Mouse (Mus musculus): ENCODE measurements at regions not wholly inside any gene's neighbourhood (a gene's known extent, or its start where the extent isn't known, plus 50 kb on each side); places are given as distances from the start of the nearest gene placed in this dataset.

GRCm38 (mm10) chrX:99415701-99416100 lies 55.4 kb downstream of the Pja1 start:
- no peak for ATAC-seq (replicated peaks; ENCODE audit: insufficient number of reproducible peaks, low FRiP score, low TSS enrichment, poor library complexity, severe bottlenecking)

GRCm38 (mm10) chrX:99410942-99411341 lies 60.1 kb downstream of the Pja1 start:
- ATAC-seq (replicated peaks; ENCODE audit: insufficient number of reproducible peaks, low FRiP score, low TSS enrichment, poor library complexity, severe bottlenecking), result no peak

GRCm38 (mm10) chrX:99409858-99410257 lies 61.2 kb downstream of the Pja1 start:
- ATAC-seq (replicated peaks; ENCODE audit: insufficient number of reproducible peaks, low FRiP score, low TSS enrichment, poor library complexity, severe bottlenecking), result no peak

GRCm38 (mm10) chrX:99409331-99409730 lies 61.7 kb downstream of the Pja1 start:
- no peak for ATAC-seq (replicated peaks; ENCODE audit: insufficient number of reproducible peaks, low FRiP score, low TSS enrichment, poor library complexity, severe bottlenecking)

- no peak for ATAC-seq (replicated peaks; ENCODE audit: insufficient number of reproducible peaks, low FRiP score, low TSS enrichment, poor library complexity, severe bottlenecking)
Measured at GRCm38 (mm10) chrX:99408804-99409203, 62.3 kb downstream of the Pja1 start.

- no peak for ATAC-seq (replicated peaks; ENCODE audit: insufficient number of reproducible peaks, low FRiP score, low TSS enrichment, poor library complexity, severe bottlenecking)
Measured at GRCm38 (mm10) chrX:99405843-99406242, 65.2 kb downstream of the Pja1 start.

GRCm38 (mm10) chrX:99403521-99404149 lies 67.4 kb downstream of the Pja1 start:
- ATAC-seq (replicated peaks; ENCODE audit: insufficient number of reproducible peaks, low FRiP score, low TSS enrichment, poor library complexity, severe bottlenecking), result no peak

- ATAC-seq (replicated peaks; ENCODE audit: insufficient number of reproducible peaks, low FRiP score, low TSS enrichment, poor library complexity, severe bottlenecking), result no peak
Measured at GRCm38 (mm10) chrX:99402841-99403520, 68.1 kb downstream of the Pja1 start.

GRCm38 (mm10) chrX:99397344-99397743 lies 73.7 kb downstream of the Pja1 start:
- no peak for ATAC-seq (replicated peaks; ENCODE audit: insufficient number of reproducible peaks, low FRiP score, low TSS enrichment, poor library complexity, severe bottlenecking)

GRCm38 (mm10) chrX:99396180-99396579 lies 74.9 kb downstream of the Pja1 start:
- no peak for ATAC-seq (replicated peaks; ENCODE audit: insufficient number of reproducible peaks, low FRiP score, low TSS enrichment, poor library complexity, severe bottlenecking)

GRCm38 (mm10) chrX:99395067-99395466 lies 76.0 kb downstream of the Pja1 start:
- ATAC-seq (replicated peaks; ENCODE audit: insufficient number of reproducible peaks, low FRiP score, low TSS enrichment, poor library complexity, severe bottlenecking), result no peak

GRCm38 (mm10) chrX:99391628-99392027 lies 79.4 kb downstream of the Pja1 start:
- ATAC-seq (replicated peaks; ENCODE audit: insufficient number of reproducible peaks, low FRiP score, low TSS enrichment, poor library complexity, severe bottlenecking), result no peak

GRCm38 (mm10) chrX:99390462-99390838 lies 80.6 kb downstream of the Pja1 start:
- ATAC-seq (replicated peaks; ENCODE audit: insufficient number of reproducible peaks, low FRiP score, low TSS enrichment, poor library complexity, severe bottlenecking), result no peak

- ATAC-seq (replicated peaks; ENCODE audit: insufficient number of reproducible peaks, low FRiP score, low TSS enrichment, poor library complexity, severe bottlenecking), result no peak
Measured at GRCm38 (mm10) chrX:99389778-99390461, 81.2 kb downstream of the Pja1 start.

- no peak for ATAC-seq (replicated peaks; ENCODE audit: insufficient number of reproducible peaks, low FRiP score, low TSS enrichment, poor library complexity, severe bottlenecking)
Measured at GRCm38 (mm10) chrX:99370711-99371110, 100.4 kb downstream of the Pja1 start.

GRCm38 (mm10) chrX:99369258-99369900 lies 101.7 kb downstream of the Pja1 start:
- ATAC-seq (replicated peaks; ENCODE audit: insufficient number of reproducible peaks, low FRiP score, low TSS enrichment, poor library complexity, severe bottlenecking), result no peak

GRCm38 (mm10) chrX:99364072-99364471 lies 107.0 kb downstream of the Pja1 start:
- ATAC-seq (replicated peaks; ENCODE audit: insufficient number of reproducible peaks, low FRiP score, low TSS enrichment, poor library complexity, severe bottlenecking), result no peak

- no peak for ATAC-seq (replicated peaks; ENCODE audit: insufficient number of reproducible peaks, low FRiP score, low TSS enrichment, poor library complexity, severe bottlenecking)
Measured at GRCm38 (mm10) chrX:99360095-99360890, 110.8 kb downstream of the Pja1 start.

GRCm38 (mm10) chrX:99358784-99359183 lies 112.3 kb downstream of the Pja1 start:
- ATAC-seq (replicated peaks; ENCODE audit: insufficient number of reproducible peaks, low FRiP score, low TSS enrichment, poor library complexity, severe bottlenecking), result no peak

All from monocyte, adult 5-6 weeks (primary cell).